Mouse (Mus musculus) layer of hippocampus, postnatal 14 days (tissue): Measurements from ENCODE around the gene Secisbp2. TPM values are rescaled to one million over a fixed set of nuclear protein-coding genes. Genes with fewer than 3 reads are reported as not detected.

Experiments
- DNase-seq, 2 experiments: peaks; one replicate each; pipeline ENCODE4 v3.0.0; 2021 to 2022; ENCODE audit warnings: low spot score in 2 of 2, mixed read lengths in 1 of 2
- total RNA-seq, 2 experiments: library from RNA; stranded (reverse); gene quantifications; 2 replicates each; pipeline ENCODE4 v1.2.3; 2021

Secisbp2 gene
- total RNA-seq, 2 experiments from 2014 or later = 16.6 to 18.8 TPM

DNA sequence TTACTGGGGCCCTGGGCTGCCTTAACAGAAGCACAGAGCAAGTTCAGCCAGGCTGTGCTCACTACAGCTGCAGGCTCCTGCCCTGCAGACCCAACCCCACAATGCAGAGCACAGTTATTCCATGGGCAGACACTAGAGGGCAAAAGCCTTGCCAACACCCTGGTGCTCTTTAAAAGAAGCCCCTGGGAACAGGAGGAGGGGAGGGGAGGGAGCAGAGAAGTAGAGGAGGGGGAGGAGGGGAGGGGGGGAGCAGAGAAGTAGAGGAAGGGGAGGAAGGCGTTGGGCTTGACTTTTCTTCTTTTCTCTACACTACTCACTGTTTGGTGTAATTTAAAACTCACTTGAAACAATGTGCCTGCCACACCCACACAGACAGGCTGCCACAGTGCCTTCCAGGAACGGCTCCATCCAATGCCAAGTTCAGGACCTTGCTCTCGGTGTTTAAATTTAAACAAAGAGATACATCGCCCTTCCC, 78.4 kb downstream of the Secisbp2 start:
- DNase-seq = peak; percentile 38 to 40

GRCm38 (mm10) chr13:51731474-51731873, 80.0 kb downstream of the Secisbp2 start:
- DNase-seq = peak in 1 of 2 experiments; percentile 45

DNA sequence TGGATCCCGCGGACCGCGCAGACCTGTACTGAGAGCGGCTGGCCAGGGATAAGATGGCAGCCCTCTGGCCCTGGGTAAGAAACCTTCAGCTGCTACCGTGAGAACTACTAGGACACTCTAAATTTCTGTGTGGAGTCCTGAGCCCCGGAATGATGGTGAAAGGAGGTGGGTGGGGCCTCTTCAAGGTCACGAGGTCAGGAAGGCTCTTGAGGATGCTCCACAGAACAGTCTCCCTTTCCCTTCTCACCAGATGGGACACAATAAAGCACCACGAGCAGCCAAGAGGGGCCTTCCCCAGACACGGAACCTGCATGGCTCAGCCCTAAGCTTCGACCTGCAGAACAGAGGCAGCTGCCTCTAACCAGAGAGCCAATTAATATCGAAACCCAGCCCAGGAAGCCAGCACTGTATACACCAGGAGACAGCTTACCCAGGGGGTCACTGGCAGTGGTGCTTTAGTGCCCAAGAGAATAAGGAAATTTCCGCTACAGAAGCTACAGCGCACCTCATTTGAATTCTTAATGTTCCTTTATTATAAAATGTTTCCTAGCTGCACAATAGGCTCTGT, 80.7 kb downstream of the Secisbp2 start:
- no peak for DNase-seq

Other genes starting within 250 kb of the Secisbp2 start
- gene S1pr3, start 243.1 kb upstream of the Secisbp2 start, total RNA-seq = 1 to 10 TPM; 6.8 to 7.7 TPM
- gene Shc3, start 82.3 kb upstream of the Secisbp2 start, total RNA-seq = 100 to 1,000 TPM; 179 to 203 TPM
- gene Cks2, start 6.5 kb upstream of the Secisbp2 start, total RNA-seq = 1 to 10 TPM; 4.3 to 4.7 TPM
- gene Sema4d, start 142.1 kb downstream of the Secisbp2 start, total RNA-seq = 100 to 1,000 TPM; 154 to 165 TPM
- 10 to 100 TPM; 24.0 to 27.8 TPM for gene Gadd45g, start 195.0 kb downstream of the Secisbp2 start, total RNA-seq